Mouse (Mus musculus): ENCODE results near the gene Gjb3.

- TF ChIP-seq MEF2A (IDR thresholded peaks at IDR 0.05; ENCODE audit: borderline replicate concordance, low read depth, low read length) (no peak), ZMIZ1 (IDR thresholded peaks at IDR 0.05; ENCODE audit: low read depth, low read length) (no peak), CTCF (conservative IDR thresholded peaks at IDR 0.05 in 1 of 2, IDR thresholded peaks at IDR 0.05 in 1 of 2; ENCODE audit: low read depth in 2 of 2, low read length in 2 of 2) (no peak), HCFC1 (IDR thresholded peaks at IDR 0.05; ENCODE audit: low read depth, low read length) (no peak), ZNF384 (IDR thresholded peaks at IDR 0.05; ENCODE audit: low read depth, low read length) (no peak), NRF1 (IDR thresholded peaks at IDR 0.05; ENCODE audit: low read depth, low read length) (no peak), NELFE (IDR thresholded peaks at IDR 0.05; ENCODE audit: low read depth, low read length) (no peak), CHD2 (IDR thresholded peaks at IDR 0.05; ENCODE audit: low read length) (no peak)
Measured at GRCm38 (mm10) chr4:127300503-127300902, 30.1 kb downstream of the Gjb3 start.

All from CH12.LX (cell line).